Mouse (Mus musculus): ENCODE measurements at regions not wholly inside any gene's neighbourhood (a gene's known extent, or its start where the extent isn't known, plus 50 kb on each side); places are given as distances from the start of the nearest gene placed in this dataset.
"Not testable (repeated sequence)": the region's sequence is repeated elsewhere in the genome, so short reads cannot be mapped to it uniquely, and the experiment has no call there.

GRCm38 (mm10) chr7:111843715-111844114, 63.9 kb upstream of the Galnt18 start:
- no peak for DNase-seq (ENCODE audit: low read depth, low spot score)

GRCm38 (mm10) chr7:111840826-111841225, 61.0 kb upstream of the Galnt18 start:
- no peak for DNase-seq (ENCODE audit: low read depth, low spot score)

GRCm38 (mm10) chr7:111838162-111838561, 58.4 kb upstream of the Galnt18 start:
- DNase-seq (ENCODE audit: low read depth, low spot score), result no peak

GRCm38 (mm10) chr7:111834356-111834755, 54.6 kb upstream of the Galnt18 start:
- DNase-seq (ENCODE audit: low read depth, low spot score), result not testable (repeated sequence)

- DNase-seq (ENCODE audit: low read depth, low spot score), result no peak
Measured at GRCm38 (mm10) chr7:111829931-111830330, 50.2 kb upstream of the Galnt18 start.
